Mouse (Mus musculus) liver, adult 2 months (tissue): ENCODE results near the gene Gm5799. TPM values are rescaled to one million over a fixed set of nuclear protein-coding genes. Genes with fewer than 3 reads are reported as not detected.
"Not testable (repeated sequence)": the region's sequence is repeated elsewhere in the genome, so short reads cannot be mapped to it uniquely, and the experiment has no call there.

Experiments
- DNase-seq: peaks from one replicate; pipeline ENCODE4 v3.0.0-alpha.2; 2011; ENCODE audit warnings: low read depth, low spot score; ENCODE audit errors: extremely low read depth
- H3K27ac ChIP-seq: fragments of 200-500 bp; replicated peaks from 2 replicates; pipeline ENCODE4 v1.5.1; 2012; ENCODE audit warnings: low read depth, mild to moderate bottlenecking, control low read depth, inconsistent platforms, low read length; ENCODE audit not compliant: insufficient read depth
- H3K27me3 ChIP-seq: fragments of 200-500 bp; 2 replicates; pipeline ENCODE4 v1.6.1; 2012; ENCODE audit warnings: mild to moderate bottlenecking, moderate library complexity, low read length, inconsistent platforms; ENCODE audit not compliant: control insufficient read depth, insufficient read depth
- H3K36me3 ChIP-seq: fragments of 200-500 bp; 2 replicates; pipeline ENCODE4 v1.6.1; 2012; ENCODE audit warnings: low read length, inconsistent platforms; ENCODE audit not compliant: control insufficient read depth, insufficient read depth
- H3K4me1 ChIP-seq: fragments of 200-500 bp; 2 replicates; pipeline ENCODE4 v1.6.1; 2011; ENCODE audit warnings: low read length; ENCODE audit not compliant: control insufficient read depth, insufficient read depth
- H3K4me3 ChIP-seq: fragments of 200-500 bp; 2 replicates; pipeline ENCODE4 v1.5.1; 2011; ENCODE audit warnings: low read depth, mild to moderate bottlenecking, control low read depth, low read length, moderate library complexity; ENCODE audit not compliant: insufficient read depth
- H3K79me2 ChIP-seq: fragments of 200-500 bp; 2 replicates; pipeline ENCODE4 v1.6.1; 2012; ENCODE audit warnings: inconsistent platforms, mild to moderate bottlenecking, low read length, moderate library complexity; ENCODE audit not compliant: control insufficient read depth, insufficient read depth
- H3K9ac ChIP-seq: fragments of 200-500 bp; 2 replicates; pipeline ENCODE4 v1.6.1; 2012; ENCODE audit warnings: low read depth, mild to moderate bottlenecking, control low read depth, inconsistent platforms, low read length
- WGBS: fragments of 180-500 bp; shearing (Covaris S2); methylation state at CpG from one replicate; pipeline ENCODE4 v1.1.7; 2018; 5-methylcytosine and 5-hydroxymethylcytosine counted together
- polyA plus RNA-seq: library from polyadenylated mRNA; depleted of rRNA; stranded (reverse); fragments of >200 nt; gene quantifications from 2 replicates; pipeline ENCODE4 v1.2.3, GENCODE M21; 2012; rRNA removed
- total RNA-seq: library from RNA; depleted of rRNA; stranded (reverse); fragments of >200 nt; gene quantifications from 2 replicates; pipeline ENCODE4 v1.2.3, GENCODE M21; 2014; rRNA removed

The Gm5799 gene
- not detected in 2 replicates for total RNA-seq
- not detected in 2 replicates for polyA plus RNA-seq

GRCm38 (mm10) chr14:43543276-43543675, at the start of gene Gm5799:
Gm5799 (plus strand) TSS chr14:43543576.
- WGBS: 92% methylated on average over 2 of the region's 2 CpGs

DNA sequence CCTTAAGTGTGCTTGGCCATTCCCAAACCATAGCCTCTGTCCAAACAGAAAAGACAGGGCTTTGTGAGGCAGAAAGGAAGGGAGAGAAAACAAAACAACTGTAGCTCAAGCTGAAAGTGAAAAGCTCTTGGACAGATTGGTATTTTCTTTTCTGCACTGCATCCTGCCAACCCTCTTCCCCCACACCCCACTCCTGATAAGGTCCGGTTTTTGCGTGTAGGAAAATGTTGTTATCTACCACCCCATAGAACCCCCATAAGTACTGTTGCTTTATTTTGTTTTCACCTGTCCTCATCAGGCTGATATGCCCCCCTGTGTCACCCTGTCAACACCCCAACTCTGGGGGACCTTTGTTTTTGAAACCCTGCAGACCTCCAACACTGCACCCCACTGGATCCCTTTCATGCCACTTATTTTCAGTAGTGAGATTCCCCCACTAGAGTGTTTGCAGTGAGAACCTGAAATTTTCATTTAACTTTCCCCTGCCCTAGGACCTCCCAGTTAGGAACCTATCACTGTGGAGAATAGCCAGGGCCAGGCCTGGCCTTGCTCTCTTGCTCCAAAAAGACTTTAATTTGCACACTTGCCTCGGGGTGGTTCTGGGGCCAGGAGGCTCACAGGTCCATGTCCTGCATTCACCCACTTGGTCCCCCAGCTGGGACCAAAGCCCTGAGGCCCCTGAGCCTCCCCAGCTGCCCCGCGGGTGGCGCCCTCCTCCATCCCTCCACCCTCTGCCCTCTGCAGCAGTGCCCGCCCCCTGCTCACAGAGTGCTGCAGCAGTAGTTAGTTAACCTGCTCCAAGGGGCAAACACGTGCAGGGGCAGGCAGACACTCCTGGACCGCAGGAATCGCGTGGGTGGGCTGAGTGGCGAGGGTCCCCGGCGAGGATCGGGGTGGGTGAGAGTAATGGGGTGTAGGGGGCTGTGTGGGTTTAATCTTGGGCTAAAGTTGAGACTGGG, 12.0 kb upstream of the Gm5799 start:
- WGBS: 36% methylated on average over 15 of the region's 15 CpGs

More at GRCm38 (mm10) chr14:43543276-43543675, at the start of gene Gm5799:
- not testable (repeated sequence) for H3K79me2 ChIP-seq, H3K36me3 ChIP-seq, H3K27me3 ChIP-seq, DNase-seq, H3K9ac ChIP-seq, H3K4me1 ChIP-seq, H3K27ac ChIP-seq, H3K4me3 ChIP-seq

GRCm38 (mm10) chr14:43532011-43532383, 11.4 kb upstream of the Gm5799 start:
- not testable (repeated sequence) for H3K9ac ChIP-seq, H3K27ac ChIP-seq, H3K4me3 ChIP-seq, H3K36me3 ChIP-seq, H3K79me2 ChIP-seq, DNase-seq, H3K27me3 ChIP-seq, H3K4me1 ChIP-seq
- no CpG with 5 or more reads among the region's 6 CpGs for WGBS

More for the DNA sequence above, 12.0 kb upstream of the Gm5799 start:
- not testable (repeated sequence) for H3K9ac ChIP-seq, H3K27ac ChIP-seq, DNase-seq, H3K36me3 ChIP-seq, H3K79me2 ChIP-seq, H3K4me1 ChIP-seq, H3K27me3 ChIP-seq, H3K4me3 ChIP-seq

GRCm38 (mm10) chr14:43532387-43532786, 11.0 kb upstream of the Gm5799 start:
- H3K4me1 ChIP-seq, DNase-seq, H3K27ac ChIP-seq, H3K79me2 ChIP-seq, H3K4me3 ChIP-seq, H3K27me3 ChIP-seq, H3K36me3 ChIP-seq, H3K9ac ChIP-seq: not testable (repeated sequence)
- 42% methylated on average over 5 of the region's 6 CpGs for WGBS

- H3K9ac ChIP-seq, H3K27ac ChIP-seq, H3K4me1 ChIP-seq, H3K36me3 ChIP-seq, H3K27me3 ChIP-seq, DNase-seq, H3K79me2 ChIP-seq, H3K4me3 ChIP-seq: not testable (repeated sequence)
- 64% methylated on average over 2 of the region's 2 CpGs for WGBS
Observed at GRCm38 (mm10) chr14:43538144-43538543, 5.2 kb upstream of the Gm5799 start.

GRCm38 (mm10) chr14:43546281-43546680, 2.9 kb downstream of the Gm5799 start:
- not testable (repeated sequence) for H3K9ac ChIP-seq, DNase-seq, H3K4me3 ChIP-seq, H3K4me1 ChIP-seq, H3K27ac ChIP-seq, H3K79me2 ChIP-seq, H3K27me3 ChIP-seq, H3K36me3 ChIP-seq

GRCm38 (mm10) chr14:43552271-43552670, 8.9 kb downstream of the Gm5799 start:
- WGBS: 76% methylated on average over 2 of the region's 2 CpGs
- H3K4me3 ChIP-seq, H3K79me2 ChIP-seq, H3K27ac ChIP-seq, H3K9ac ChIP-seq, H3K36me3 ChIP-seq, H3K4me1 ChIP-seq, DNase-seq, H3K27me3 ChIP-seq: not testable (repeated sequence)

GRCm38 (mm10) chr14:43577969-43578368, 34.6 kb downstream of the Gm5799 start:
- DNase-seq, H3K9ac ChIP-seq, H3K79me2 ChIP-seq, H3K27me3 ChIP-seq, H3K36me3 ChIP-seq, H3K4me3 ChIP-seq, H3K4me1 ChIP-seq, H3K27ac ChIP-seq: not testable (repeated sequence)
- WGBS: 80% methylated on average over 4 of the region's 4 CpGs

DNA sequence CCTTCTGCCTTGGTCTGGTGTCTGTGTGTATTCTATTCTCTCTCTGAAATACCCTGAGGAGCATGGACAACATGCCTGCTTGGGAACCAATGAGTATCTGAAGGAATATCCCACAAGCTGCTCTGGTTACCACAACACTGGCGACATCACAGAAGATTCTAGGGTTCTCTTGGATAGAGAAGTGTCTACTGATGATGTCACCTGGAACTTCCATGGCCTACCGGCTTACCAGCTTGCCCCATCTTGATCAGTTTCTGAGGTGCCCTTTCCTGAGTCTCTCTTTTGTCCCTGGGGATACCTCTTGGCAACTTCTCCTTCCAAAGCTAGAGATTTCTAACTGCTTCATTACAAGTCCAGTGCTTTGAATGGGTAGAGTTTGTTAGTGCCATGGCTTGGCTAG, 35.7 kb downstream of the Gm5799 start, which contains the start of gene Gm17654:
Gene Gm17654 (minus strand): TSS at position 101 of the 400 bp plus-strand sequence.
- not testable (repeated sequence) for H3K27me3 ChIP-seq
- 94% methylated on average over 1 of the region's 2 CpGs for WGBS

More for the DNA sequence above, 35.7 kb downstream of the Gm5799 start, which contains the start of gene Gm17654:
- H3K4me1 ChIP-seq, H3K79me2 ChIP-seq, H3K36me3 ChIP-seq, H3K4me3 ChIP-seq, H3K27ac ChIP-seq, DNase-seq, H3K9ac ChIP-seq: not testable (repeated sequence)
